Comparison of ENCODE assay signal across 18 mouse cellular contexts in the genomic region with DNA sequence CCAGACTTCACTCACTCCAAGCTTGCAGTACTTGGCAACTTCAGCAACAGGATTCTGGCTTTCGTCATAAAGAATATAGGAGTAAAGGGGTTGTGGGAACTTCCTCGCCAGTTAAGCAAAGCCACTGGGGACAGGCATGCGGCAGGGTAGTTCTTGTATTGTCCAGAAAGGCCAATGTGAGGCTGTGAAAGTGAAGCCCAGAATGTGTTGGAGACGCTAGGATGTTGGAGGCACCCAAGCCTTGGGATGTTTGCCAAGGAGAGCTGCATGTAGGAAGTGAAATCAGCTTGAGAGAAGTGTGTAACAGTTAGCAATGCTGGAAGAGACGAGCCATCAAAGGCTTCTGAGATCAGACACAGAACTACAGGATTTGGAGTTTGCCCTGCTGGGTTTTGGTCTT. TPM values are rescaled to one million over a fixed set of nuclear protein-coding genes. Genes with fewer than 3 reads are reported as not detected.
DNase-seq lines count a peak whose midpoint lies in the region; ATAC-seq and TF ChIP-seq lines count a peak whose summit lies in the region.
"Had no signal": no experiment of that assay in that cellular context is flagged by ENCODE, and none has a peak within 500 bp of the region (broad histone marks: within the 10 kb centered on the region; RNA-seq: fewer than 3 reads in every experiment).

No protein-coding gene starts in this region.

- TF ChIP-seq POLR2A in kidney, adult 2 months (IDR thresholded peaks at IDR 0.05; ENCODE audit: low read depth, low read length): no peak

- ATAC-seq in erythroblast, adult 5-6 weeks (replicated peaks; ENCODE audit: low FRiP score, poor library complexity, severe bottlenecking): no peak

- peak; percentile 38 to 45 for DNase-seq in cerebellum, postnatal 10 days
- no peak for DNase-seq in cerebellum, adult 9-11 months
- peak; percentile 23 for DNase-seq in kidney, adult 2 months
- no peak for DNase-seq in kidney, adult 11 months
- peak; percentile 16 for DNase-seq in lung, postnatal 10 days
- DNase-seq in lung, postnatal 25 days (ENCODE audit: low spot score): no peak
- no peak for DNase-seq in spleen, postnatal 10 days (ENCODE audit: low spot score in 2 of 2)
- DNase-seq: adrenal gland, adult 2 months had no signal

- WGBS in kidney, adult 2 months: 67% methylated on average over 5 of the region's 5 CpGs

- H3K36me3 ChIP-seq in kidney, adult 2 months (ENCODE audit: control insufficient read depth, insufficient read depth, low read length): no peaks in the 10 kb centered on the region
- H3K36me3 ChIP-seq: limb, embryonic 12.5 days had no signal

- no peak overlapping the region for H3K27ac ChIP-seq in kidney, adult 2 months (ENCODE audit: insufficient read depth, low read depth, low read length)
- H3K27ac ChIP-seq: heart, embryonic 10.5 days; hindbrain, embryonic 14.5 days; limb, embryonic 12.5 days had no signal

- TF ChIP-seq CTCF in kidney, adult 2 months (conservative IDR thresholded peaks at IDR 0.05; ENCODE audit: insufficient read depth, insufficient read length, low read depth, low read length): no peak

- H3K4me3 ChIP-seq in kidney, adult 2 months (ENCODE audit: insufficient read depth, low read depth, low read length): no peak overlapping the region
- H3K4me3 ChIP-seq: heart, embryonic 10.5 days; limb, embryonic 12.5 days; megakaryocyte, embryonic 14.5 days had no signal

- H3K27me3 ChIP-seq in kidney, adult 2 months (replicated peaks; ENCODE audit: control insufficient read depth, insufficient read depth, low read length): no peaks in the 10 kb centered on the region
- H3K27me3 ChIP-seq: limb, embryonic 12.5 days had no signal

- no peaks in the 10 kb centered on the region for H3K4me1 ChIP-seq in kidney, adult 2 months (ENCODE audit: control insufficient read depth, insufficient read depth, low read length)
- H3K4me1 ChIP-seq: heart, embryonic 10.5 days; limb, embryonic 12.5 days; megakaryocyte, embryonic 14.5 days had no signal

RNA-seq across cellular contexts. Expression of a gene that starts 12.5 kb away (rescaled TPM):
- polyA plus RNA-seq in kidney, adult 2 months (2012; rRNA removed): 0.06 and 0.07 TPM in 2 replicates
- not detected in 2 replicates for total RNA-seq in erythroblast, adult 5-6 weeks (2015; ENCODE audit: low replicate concordance)
- 0.17 TPM in 1 of 2 replicates, not detected in the other for total RNA-seq in erythroblast, adult 5-6 weeks (2017; ENCODE audit: low replicate concordance)
- total RNA-seq: common myeloid progenitor, adult 5-6 weeks; monocyte, adult 5-6 weeks; neutrophil, adult 5-6 weeks had no signal

RNA-seq across cellular contexts. Expression of a gene that starts 25.6 kb away (rescaled TPM):
- polyA plus RNA-seq in kidney, adult 2 months (2012; rRNA removed): 1.1 TPM in 2 replicates
- total RNA-seq in erythroblast, adult 5-6 weeks (2015; ENCODE audit: low replicate concordance): not detected in 2 replicates
- not detected in 2 replicates for total RNA-seq in erythroblast, adult 5-6 weeks (2017; ENCODE audit: low replicate concordance)
- total RNA-seq: adrenal gland, adult 2 months; common myeloid progenitor, adult 5-6 weeks; monocyte, adult 5-6 weeks; neutrophil, adult 5-6 weeks had no signal
- polyA plus RNA-seq: adrenal gland, adult 2 months; hindbrain, embryonic 14.5 days; kidney, embryonic 14.5 days; urinary bladder, adult 2 months had no signal

Comparison
In these comparisons a context has a peak if more than half of its experiments do, and no peak if none do; other contexts are left out.
1. DNase-seq: peak in cerebellum, postnatal 10 days (2 of 2), kidney, adult 2 months (single experiment) and lung, postnatal 10 days (single experiment); none in cerebellum, adult 9-11 months (single experiment), kidney, adult 11 months (single experiment), lung, postnatal 25 days (single experiment) and spleen, postnatal 10 days (0 of 2).